Mouse (Mus musculus): ENCODE measurements around the gene 4930512M02Rik.

4930512M02Rik gene

GRCm38 (mm10) chr11:11564266-11565044 lies 63.2 kb downstream of the 4930512M02Rik start:
- DNase-seq (ENCODE audit: low spot score), result no peak

- no peak for DNase-seq (ENCODE audit: low spot score)
Measured at GRCm38 (mm10) chr11:11561118-11561517, 66.5 kb downstream of the 4930512M02Rik start.

GRCm38 (mm10) chr11:11559099-11559686 lies 68.4 kb downstream of the 4930512M02Rik start:
- no peak for DNase-seq (ENCODE audit: low spot score)

- DNase-seq (ENCODE audit: low spot score), result no peak
Measured at GRCm38 (mm10) chr11:11558662-11559061, 69.0 kb downstream of the 4930512M02Rik start.

- peak; percentile 10 for DNase-seq (ENCODE audit: low spot score)
Measured at GRCm38 (mm10) chr11:11557173-11557967, 70.3 kb downstream of the 4930512M02Rik start.

GRCm38 (mm10) chr11:11556186-11556585 lies 71.4 kb downstream of the 4930512M02Rik start:
- no peak for DNase-seq (ENCODE audit: low spot score)

- no peak for DNase-seq (ENCODE audit: low spot score)
Measured at GRCm38 (mm10) chr11:11555563-11555962, 72.1 kb downstream of the 4930512M02Rik start.

GRCm38 (mm10) chr11:11547597-11548240 lies 79.9 kb downstream of the 4930512M02Rik start:
- no peak for DNase-seq (ENCODE audit: low spot score)

GRCm38 (mm10) chr11:11546903-11547511 lies 80.6 kb downstream of the 4930512M02Rik start:
- no peak for DNase-seq (ENCODE audit: low spot score)

- no peak for DNase-seq (ENCODE audit: low spot score)
Measured at GRCm38 (mm10) chr11:11545948-11546347, 81.7 kb downstream of the 4930512M02Rik start.

Measured in ovary, postnatal 10 days (tissue).